In genomic region chr1:60961080-60961479, GRCm38 (mm10) we compare ENCODE assay signal across 8 mouse cellular contexts. TPM values are rescaled to one million over a fixed set of nuclear protein-coding genes. Genes with fewer than 3 reads are reported as not detected.
A peak's percentile ranks its signal among the peaks of the same experiment; 100 is the strongest.
DNase-seq lines count a peak whose midpoint lies in the region; ATAC-seq and TF ChIP-seq lines count a peak whose summit lies in the region.

No protein-coding gene starts in this region.

- dilution Hi-C loops in CH12.LX (cut with MboI; ENCODE audit: extremely low pct_ligation_motif_present, extremely low pct_unique_long_range_greater_than_20kb, low sequenced_read_pairs): no loop called here

- peak; percentile 98 for ATAC-seq in frontal cortex, adult (ENCODE audit: low TSS enrichment)
- ATAC-seq in inflammation-experienced regulatory T-cells, adult 6 months: peak; percentile 89

- H3K36me3 ChIP-seq in CH12.LX (replicated peaks in 1 of 2; ENCODE audit: control insufficient read depth in 1 of 2, insufficient read depth in 1 of 2, low read length in 1 of 2): no peaks in the 10 kb centered on the region
- H3K36me3 ChIP-seq in limb, embryonic 10.5 days: no peaks in the 10 kb centered on the region

- 38% methylated on average over 4 of the region's 4 CpGs for WGBS in limb, embryonic 10.5 days

- TF ChIP-seq RAD21 in CH12.LX (IDR thresholded peaks at IDR 0.05; ENCODE audit: low read depth, low read length): peak; percentile 96

- H3K27me3 ChIP-seq in CH12.LX (replicated peaks): no peaks in the 10 kb centered on the region
- no peaks in the 10 kb centered on the region for H3K27me3 ChIP-seq in limb, embryonic 10.5 days (ENCODE audit: low read depth, poor library complexity, severe bottlenecking)

- TF ChIP-seq CTCF in CH12.LX (conservative IDR thresholded peaks at IDR 0.05 in 1 of 2, IDR thresholded peaks at IDR 0.05 in 1 of 2; ENCODE audit: low read depth in 2 of 2, low read length in 2 of 2): peak; percentile 50 to 91; a peak in 3 of 4 replicates

- DNase-seq in 416B (ENCODE audit: low read depth) (peak; percentile 83), CH12.LX (ENCODE audit: extremely low read depth) (peak; percentile 58)
- DNase-seq in c-Kit-positive CD71-positive TER-119-negative erythroid progenitor cells, embryonic 14.5 days (ENCODE audit: low read depth): peak; percentile 7
- DNase-seq in limb, embryonic 10.5 days (ENCODE audit: low spot score): peak; percentile 39
- DNase-seq in retina, postnatal 1 day: peak; percentile 71
- no peak for DNase-seq in ovary, postnatal 36 days (ENCODE audit: low spot score)

- peaks cover 0 to 3% of the 10 kb centered on the region in 2 experiments; a peak in 1 of 4 replicates for H3K4me1 ChIP-seq in CH12.LX (ENCODE audit: control insufficient read depth in 1 of 2, insufficient read depth in 2 of 2)
- no peaks in the 10 kb centered on the region for H3K4me1 ChIP-seq in limb, embryonic 10.5 days

- H3K9ac ChIP-seq in CH12.LX (ENCODE audit: insufficient read depth, low read depth): no peak overlapping the region

- no peak overlapping the region for H3K4me3 ChIP-seq in CH12.LX (replicated peaks in 1 of 3; ENCODE audit: low read depth in 2 of 3, low read length in 2 of 3, poor library complexity in 1 of 3)
- no peak overlapping the region for H3K4me3 ChIP-seq in limb, embryonic 10.5 days

- TF ChIP-seq POLR2A in CH12.LX (IDR thresholded peaks at IDR 0.05; ENCODE audit: low read depth, low read length): no peak

- no peaks in the 10 kb centered on the region for H3K9me3 ChIP-seq in CH12.LX (replicated peaks; ENCODE audit: low read length)
- no peaks in the 10 kb centered on the region for H3K9me3 ChIP-seq in limb, embryonic 10.5 days (replicated peaks)

- H3K27ac ChIP-seq in CH12.LX (ENCODE audit: insufficient read depth, low read depth): no peak overlapping the region
- H3K27ac ChIP-seq in limb, embryonic 10.5 days: no peak overlapping the region

- in situ Hi-C loops in CH12.LX (cut with MboI; ENCODE audit: low pct_ligation_motif_present, low pct_unique_long_range_greater_than_20kb, low sequenced_read_pairs): loop anchor here (25.0 kb wide), 1 partner anchor 1074 kb away; no protein-coding TSS in a partner anchor

- no peaks in the 10 kb centered on the region for H3K79me2 ChIP-seq in CH12.LX (replicated peaks; ENCODE audit: control insufficient read depth, extremely low read depth, insufficient read depth, poor library complexity, severe bottlenecking)

- no peak for TF ChIP-seq EP300 in CH12.LX (IDR thresholded peaks at IDR 0.05; ENCODE audit: low read length)

- no peak overlapping the region for H3K4me2 ChIP-seq in CH12.LX (ENCODE audit: insufficient read depth, low read depth, poor library complexity, severe bottlenecking)

TF ChIP-seq in CH12.LX, 34 proteins besides CTCF, POLR2A, EP300 and RAD21:
- TF ChIP-seq JUND (conservative IDR thresholded peaks at IDR 0.05; ENCODE audit: low read depth, low read length): 0 out of 2 replicates have a peak, but pooled peaks have one; percentile 20
- TF ChIP-seq IRF4 (IDR thresholded peaks at IDR 0.05; ENCODE audit: low read depth, low read length): no peak
- TF ChIP-seq ZC3H11A (IDR thresholded peaks at IDR 0.05; ENCODE audit: low read depth, low read length): peak; percentile 44
- peak; percentile 46; the same call in 1 of the 2 replicates for TF ChIP-seq BHLHE40 (IDR thresholded peaks at IDR 0.05; ENCODE audit: low read depth, low read length)
- peak; percentile 86 for TF ChIP-seq SMC3 (IDR thresholded peaks at IDR 0.05; ENCODE audit: low read depth, low read length)

RNA-seq across cellular contexts. Expression of gene Icos, which starts 16.6 kb away (rescaled TPM):
- 0.08 and 0.13 TPM in 2 replicates for total RNA-seq in CH12.LX (2012; rRNA removed)
- not detected in 2 replicates for total RNA-seq in CH12.LX (2014; rRNA removed)
- 0.11 TPM in 1 of 2 replicates, not detected in the other for polyA plus RNA-seq in CH12.LX (2012; ENCODE audit: insufficient read length, low read depth)
- 100 to 1,000 TPM; 358 to 373 (median 359) TPM for polyA plus RNA-seq in inflammation-experienced regulatory T-cells, adult 6 months (2017; shearing (Covaris generic))
- not detected in 2 replicates for polyA plus RNA-seq in limb, embryonic 10.5 days (2016; fragmentation: Nextera tagmentation; extraction: Ambion mirVana)

Comparison
In these comparisons a context has a peak if more than half of its experiments do, and no peak if none do; other contexts are left out.
1. RNA of gene Icos, which starts 16.6 kb away (polyA plus RNA-seq): 358 to 373 TPM in inflammation-experienced regulatory T-cells, adult 6 months; not detected in limb, embryonic 10.5 days and 0.11 TPM in CH12.LX; every median in the first group is over 100 times any median in the second.